Mouse (Mus musculus) heart, postnatal 14 days (tissue): Measurements from ENCODE around the gene A930018P22Rik. TPM values are rescaled to one million over a fixed set of nuclear protein-coding genes. Genes with fewer than 3 reads are reported as not detected.
"Not testable (repeated sequence)": the region's sequence is repeated elsewhere in the genome, so short reads cannot be mapped to it uniquely, and the experiment has no call there.

Experiments used
- DNase-seq, 2 experiments: peaks; one replicate each; pipeline ENCODE4 v3.0.0; 2021 to 2022
- intact Hi-C: fragments of 180-260 bp; cut with DNase I; formaldehyde crosslinking; loops from one replicate; pipeline ENCODE4 v1.15.1; 2025
- total RNA-seq, 2 experiments: library from RNA; stranded (reverse); gene quantifications; 2 replicates each; pipeline ENCODE4 v1.2.3; 2021

The A930018P22Rik gene
- total RNA-seq, 2 experiments from 2014 or later, result 0.48 to 0.63 TPM

DNA sequence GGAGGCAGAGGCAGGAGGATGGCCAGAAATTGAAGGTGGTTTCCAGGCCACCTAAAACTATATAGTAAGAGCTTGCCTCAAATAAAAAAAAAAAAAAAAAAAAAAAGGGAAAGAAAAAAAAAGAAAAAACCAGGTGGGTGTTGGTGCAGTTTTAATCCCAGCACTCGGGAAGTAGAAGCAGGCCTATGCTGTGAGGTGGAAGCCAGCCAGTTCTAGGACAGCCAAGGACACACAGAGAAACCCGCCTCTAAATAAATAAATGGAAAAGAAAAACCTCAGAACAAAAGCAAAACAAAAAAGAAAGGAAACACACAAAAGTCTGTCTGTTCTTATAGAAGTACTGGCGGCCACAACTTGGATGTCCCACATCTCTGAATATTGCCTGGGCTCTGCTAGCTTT, 7.7 kb upstream of the A930018P22Rik start:
- intact Hi-C loops, result no loop called here
- DNase-seq, result no peak

DNA sequence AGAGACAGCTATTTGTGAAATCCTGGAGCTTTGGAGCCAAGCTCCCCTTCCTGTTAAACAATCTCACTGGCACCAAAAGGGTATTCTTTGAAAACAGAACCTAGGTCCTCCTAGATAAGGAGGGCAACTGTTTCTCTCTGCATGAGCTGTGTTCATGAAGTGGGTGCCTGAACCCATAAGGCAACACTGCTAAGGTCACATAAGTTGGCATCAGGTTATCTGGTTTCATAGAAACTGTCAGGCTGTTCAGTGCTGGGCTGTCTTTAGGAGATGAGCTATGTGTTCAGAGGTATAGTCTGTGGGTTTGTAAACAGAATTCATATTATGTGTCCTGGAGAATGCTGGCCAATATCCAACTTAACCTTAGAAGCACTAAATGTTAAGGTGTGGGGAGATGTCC, 5.4 kb upstream of the A930018P22Rik start:
- intact Hi-C loops, result not testable (repeated sequence)

DNA sequence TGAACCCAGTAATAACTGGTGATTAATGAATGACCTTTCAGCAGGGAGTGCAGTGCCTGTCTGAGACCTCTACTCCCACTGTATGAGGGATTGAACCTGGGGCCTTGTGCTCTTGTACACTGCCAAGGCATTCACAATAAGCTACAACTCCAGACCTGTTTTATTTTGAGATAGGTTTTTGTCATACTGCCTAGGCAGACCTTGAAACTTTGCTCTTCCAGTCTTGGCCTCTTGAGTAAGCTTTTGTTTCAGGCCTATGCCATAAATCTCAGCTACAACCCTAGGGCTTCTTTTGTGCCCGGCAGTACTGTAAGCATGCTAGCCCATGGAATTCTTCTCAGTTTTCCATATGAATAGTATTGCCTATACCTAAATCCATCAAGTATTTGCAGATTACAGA, 3.5 kb upstream of the A930018P22Rik start:
- intact Hi-C loops, result no loop called here

More for the DNA sequence above, 5.4 kb upstream of the A930018P22Rik start:
- not testable (repeated sequence) for DNase-seq

DNA sequence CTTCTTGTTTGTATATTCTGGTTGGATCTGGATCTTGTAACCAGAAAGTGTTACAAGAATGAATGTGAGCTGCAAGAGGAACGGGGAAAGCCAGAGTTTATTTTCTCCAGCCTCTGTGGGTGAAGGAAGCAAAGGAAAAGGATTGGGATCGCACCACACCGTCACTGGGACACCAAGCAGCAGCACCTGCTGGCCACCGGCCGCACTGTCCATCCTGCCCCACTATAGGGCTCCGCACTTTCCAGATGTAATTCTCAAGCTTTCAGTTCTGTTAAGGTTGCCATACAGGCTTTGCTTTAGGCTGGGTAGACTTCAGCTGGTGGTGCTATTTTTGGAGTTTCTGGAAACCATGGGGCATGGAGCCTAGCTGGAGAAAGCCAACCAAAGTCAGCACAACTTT, 2.3 kb upstream of the A930018P22Rik start:
- peak in 1 of 2 experiments; percentile 14 for DNase-seq
- intact Hi-C loops, result no loop called here

More for the DNA sequence above, 3.5 kb upstream of the A930018P22Rik start:
- no peak for DNase-seq

DNA sequence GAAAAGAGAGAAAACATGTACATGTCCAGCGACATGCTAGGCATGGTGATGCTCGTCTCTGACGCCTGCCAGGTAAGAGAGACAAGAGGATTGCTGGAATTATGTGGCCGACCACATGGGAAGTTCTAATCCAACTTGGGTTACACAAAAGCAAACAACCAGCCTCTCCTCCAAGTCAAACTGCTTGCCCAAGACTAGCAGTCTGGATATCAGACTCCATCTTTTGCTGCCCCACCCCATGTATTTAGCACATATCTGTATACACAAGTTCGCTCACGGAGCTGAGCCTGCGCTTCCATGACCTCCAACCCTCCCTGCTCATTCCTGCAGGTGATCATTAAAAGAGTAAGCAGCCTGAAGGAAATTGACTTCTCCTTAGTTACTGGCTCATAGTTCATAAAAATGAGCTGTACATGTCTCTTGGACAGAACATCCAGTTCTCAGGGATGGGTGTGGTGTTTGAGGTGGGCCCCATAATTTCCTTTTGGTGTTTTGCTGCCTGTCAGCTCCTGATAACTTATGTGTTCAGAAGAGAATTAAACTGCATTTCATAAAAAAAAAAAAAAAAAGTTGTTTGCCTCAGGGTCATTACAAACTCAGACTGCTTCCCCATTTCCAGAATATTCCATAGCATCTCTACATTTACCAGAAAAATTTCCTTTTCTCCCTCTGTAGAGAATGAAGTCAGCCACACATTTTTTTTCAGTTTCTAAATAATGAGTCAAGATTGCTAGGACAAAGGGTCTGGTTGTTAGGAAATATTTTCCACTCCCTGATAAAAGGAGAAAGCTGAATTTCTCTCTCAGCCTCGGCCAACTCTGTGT, 676 bp upstream of the A930018P22Rik start:
- peak in 1 of 2 experiments; percentile 13 for DNase-seq
- intact Hi-C loops, result no loop called here

DNA sequence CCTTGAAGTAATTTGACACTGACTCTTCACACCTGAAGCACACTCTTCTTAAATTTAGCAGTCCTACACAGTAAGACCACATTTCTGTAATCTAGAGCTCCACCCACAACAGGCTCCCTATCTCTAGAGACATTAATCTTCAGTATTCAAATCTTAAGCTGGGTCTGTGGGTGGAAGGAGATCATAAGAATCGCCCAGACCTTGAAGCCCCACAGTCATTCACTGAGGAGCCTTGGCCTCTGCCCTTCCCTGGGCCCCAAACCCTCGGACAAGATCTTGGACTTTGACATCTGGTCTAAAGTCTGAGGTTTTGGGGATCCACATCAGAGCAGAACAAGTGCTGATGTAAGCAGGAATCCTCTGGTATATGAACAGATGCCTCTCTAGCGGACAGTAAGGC, 971 bp downstream of the A930018P22Rik start:
- no peak for DNase-seq
- intact Hi-C loops, result no loop called here

DNA sequence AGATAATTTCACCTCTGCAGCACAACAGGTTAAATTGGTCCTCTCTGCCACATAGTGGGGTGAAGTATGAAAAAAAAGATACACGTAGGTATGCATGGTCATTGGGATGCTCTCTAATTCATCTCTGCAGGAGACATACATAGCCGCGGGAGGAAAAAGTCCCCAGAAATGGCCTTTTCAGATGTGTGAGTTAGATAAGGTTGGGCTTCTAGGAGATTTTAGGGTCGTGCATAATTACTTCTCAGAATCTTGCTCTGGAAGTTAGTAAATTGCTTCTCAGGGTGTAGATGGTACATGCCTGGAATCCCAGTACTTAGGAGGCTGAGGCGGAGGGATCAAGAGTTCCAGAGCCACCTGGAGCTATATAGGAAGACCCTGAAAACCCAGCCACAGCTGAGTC, 1.5 kb downstream of the A930018P22Rik start:
- no peak for DNase-seq
- intact Hi-C loops, result loop anchor here (2.0 kb wide), 1 partner anchor 87 kb away; no protein-coding TSS in a partner anchor

DNA sequence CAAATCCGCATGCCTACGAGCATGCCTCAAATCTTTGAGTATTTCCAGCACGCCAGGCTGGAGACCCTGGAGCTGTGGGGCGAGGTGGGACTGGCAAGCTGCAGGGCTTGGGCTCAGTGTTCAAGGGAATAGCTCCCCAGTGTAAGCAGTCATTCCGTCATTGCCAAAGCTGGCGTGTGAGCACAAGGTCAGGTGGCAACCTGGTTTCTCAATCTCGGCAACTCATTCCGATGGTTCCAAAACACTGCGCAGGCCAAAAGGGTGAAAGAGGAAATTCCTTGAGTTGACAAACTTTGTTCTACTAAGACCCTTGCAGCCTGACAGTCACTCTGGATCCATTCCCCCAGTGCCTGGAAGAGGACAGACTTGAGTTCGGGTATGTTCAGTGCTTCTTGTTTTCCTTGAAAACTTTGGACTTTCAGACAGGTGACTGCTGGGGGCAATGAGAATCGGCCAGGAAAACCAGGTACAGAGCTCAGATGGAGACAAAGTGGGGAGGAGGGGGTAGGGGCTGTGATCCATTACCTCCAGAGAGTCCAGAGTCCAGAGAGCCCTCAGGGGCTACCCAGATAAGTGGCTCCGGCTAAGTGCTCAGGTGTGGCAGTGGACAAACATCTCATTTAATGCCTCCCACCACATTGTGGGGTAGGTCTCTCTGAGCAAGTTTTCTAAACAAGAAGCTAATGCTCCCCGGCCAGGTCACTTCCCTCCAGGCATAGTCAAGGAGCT, 6.4 kb downstream of the A930018P22Rik start:
- no peak for DNase-seq
- intact Hi-C loops, result no loop called here

DNA sequence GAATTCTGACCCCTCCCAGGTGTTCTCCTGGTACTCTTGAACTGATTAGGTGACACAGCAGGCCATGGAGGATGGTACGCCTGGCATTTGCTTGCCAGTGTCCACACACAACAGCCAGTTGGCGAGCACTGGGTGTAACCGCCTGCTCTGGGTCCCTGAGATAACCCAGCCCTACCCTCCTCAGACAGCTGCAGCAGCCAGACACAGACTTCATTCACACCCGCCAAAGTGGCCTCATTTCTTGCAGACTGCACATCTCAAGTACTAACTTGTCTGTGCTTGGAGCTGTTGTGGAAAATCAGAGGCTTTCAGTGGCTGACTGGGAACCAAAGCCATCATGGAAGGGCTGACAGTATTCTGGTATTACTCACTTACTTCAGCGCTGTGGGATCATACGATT, 7.6 kb downstream of the A930018P22Rik start:
- no peak for DNase-seq
- intact Hi-C loops, result loop anchor here (10.0 kb wide), 1 partner anchor 395 kb away; no protein-coding TSS in a partner anchor

DNA sequence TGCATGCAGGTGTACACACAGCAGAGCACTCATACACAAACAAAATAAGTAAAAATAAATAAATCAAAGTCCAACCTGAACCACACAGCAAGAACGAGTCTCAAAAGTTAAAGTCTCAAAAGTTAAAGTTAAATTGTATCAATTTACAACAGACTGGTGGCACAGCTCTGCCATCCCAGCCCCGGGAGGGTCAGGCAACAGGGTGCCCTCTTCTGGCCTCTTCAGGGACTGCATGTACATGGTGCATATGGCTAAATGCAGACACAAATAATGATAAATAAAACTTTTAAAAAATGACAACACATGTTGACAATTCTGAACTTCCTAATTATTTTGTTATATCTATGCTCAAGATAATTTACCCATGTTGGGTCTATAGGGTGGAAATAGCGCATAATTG, 8.4 kb downstream of the A930018P22Rik start:
- intact Hi-C loops, result loop anchor here (1.0 to 10.0 kb wide), 2 partner anchors 394 to 455 kb away; no protein-coding TSS in a partner anchor
- peak; percentile 30 to 66 for DNase-seq

DNA sequence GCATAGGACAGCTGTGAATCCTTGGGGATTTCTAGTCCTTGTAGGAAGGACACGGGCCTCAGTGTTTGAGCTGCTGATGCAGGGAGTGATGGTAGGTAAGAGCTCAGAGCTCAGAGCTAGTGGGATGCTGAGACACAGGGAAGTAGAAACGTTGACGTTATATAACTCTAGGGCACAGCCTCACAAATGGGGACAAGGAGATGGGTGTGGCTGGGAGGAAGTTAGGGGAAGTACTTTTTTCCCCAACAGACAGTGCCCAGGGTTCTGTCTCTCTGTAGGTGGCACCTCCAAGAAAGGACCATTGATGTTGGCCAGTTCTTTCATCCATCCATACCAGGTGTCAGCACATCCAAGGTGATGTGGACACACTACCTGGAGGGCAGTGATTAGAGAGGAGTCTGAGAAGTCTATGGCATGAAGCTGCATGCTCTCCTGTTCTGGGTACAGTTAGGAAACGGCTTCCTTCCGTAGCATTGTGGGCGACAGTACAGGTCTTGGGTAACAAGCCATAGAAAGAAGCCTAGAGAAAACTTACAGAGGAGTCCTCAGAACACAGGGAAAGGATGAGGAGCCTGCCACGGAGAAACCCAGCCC, 9.8 kb downstream of the A930018P22Rik start:
- intact Hi-C loops, result loop anchor here (10.0 kb wide), 1 partner anchor 392 kb away; no protein-coding TSS in a partner anchor
- no peak for DNase-seq

DNA sequence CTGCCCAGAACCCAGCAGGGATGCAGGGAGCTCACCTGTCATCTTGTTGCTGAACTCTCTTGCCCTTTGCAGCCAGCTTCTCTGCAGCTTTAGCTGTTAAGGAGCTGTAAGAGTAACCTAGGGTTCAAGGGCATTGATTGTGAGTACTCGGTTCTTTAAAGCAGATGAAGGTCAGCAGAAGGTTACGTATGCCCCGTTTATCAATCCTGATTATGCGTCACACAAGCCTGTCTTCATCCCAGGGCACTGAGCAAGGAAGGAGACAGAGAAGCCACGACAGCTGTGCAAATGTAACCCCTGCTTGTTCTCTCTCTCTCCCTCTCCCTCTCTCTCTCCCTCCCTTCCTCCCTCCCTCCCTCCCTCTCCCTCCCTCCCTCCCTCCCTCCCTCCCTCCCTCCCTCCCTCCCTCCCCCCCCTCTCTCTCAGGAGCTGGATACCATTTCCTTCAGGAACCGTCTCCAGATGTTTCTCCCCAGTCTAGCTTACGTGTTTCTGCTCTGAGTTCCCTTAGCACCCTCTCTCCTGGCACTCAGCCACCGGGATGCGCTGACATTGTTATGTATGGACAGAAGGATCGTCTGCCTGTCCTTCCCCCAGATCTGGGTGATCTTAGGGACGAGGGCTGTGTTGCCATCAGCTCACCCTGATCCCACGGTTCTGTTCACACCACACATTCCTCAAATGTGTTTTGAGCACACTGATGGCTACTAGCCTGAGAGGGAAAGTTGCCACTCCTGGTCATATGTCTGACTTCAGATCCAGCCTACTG, 10.7 kb downstream of the A930018P22Rik start:
- intact Hi-C loops, result loop anchor here (10.0 kb wide), 1 partner anchor 392 kb away; no protein-coding TSS in a partner anchor
- DNase-seq, result no peak

DNA sequence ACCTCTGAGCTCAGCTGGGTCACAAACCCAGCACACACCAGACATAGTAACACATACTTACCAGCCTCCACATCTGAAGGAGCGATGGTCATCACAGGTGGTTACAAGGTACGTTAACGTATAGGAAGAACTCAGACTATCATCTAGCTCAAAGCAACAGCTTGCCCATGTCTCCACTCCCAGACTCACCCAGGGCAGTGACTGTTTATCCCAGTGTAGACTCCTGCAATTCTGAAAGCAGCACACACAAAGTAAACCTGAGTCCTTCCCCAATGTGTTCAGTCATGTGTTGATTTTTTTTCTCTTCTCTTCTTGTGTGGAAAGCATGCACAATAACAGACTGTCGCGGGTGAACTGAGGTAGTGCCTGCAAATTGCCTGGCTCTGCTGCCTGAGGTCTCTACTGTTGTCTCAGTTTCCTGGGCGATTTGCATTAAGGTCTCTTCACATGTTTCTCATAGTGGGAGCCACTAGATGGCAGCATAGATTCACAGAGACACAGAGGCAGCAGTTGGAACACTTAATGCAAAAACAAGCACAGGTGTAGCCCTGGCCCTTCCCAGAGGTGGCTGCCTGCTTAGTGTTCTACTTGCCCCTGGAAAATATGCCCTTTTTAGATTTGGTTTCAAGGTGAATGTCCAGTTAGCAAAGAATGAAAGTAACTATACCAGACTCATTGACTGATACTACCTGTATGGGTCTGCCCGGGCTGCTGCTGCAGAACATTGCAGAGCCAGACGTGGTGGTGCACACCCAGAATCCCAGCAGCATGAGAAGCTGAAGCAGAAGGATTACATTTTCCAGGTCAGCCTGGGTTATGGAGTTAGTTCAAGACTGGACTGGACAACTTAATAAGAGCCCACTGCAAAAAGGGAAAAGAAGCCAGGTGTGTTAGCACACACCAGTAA, 11.8 kb downstream of the A930018P22Rik start:
- DNase-seq, result peak; percentile 55 to 74
- intact Hi-C loops, result loop anchor here (1.0 to 10.0 kb wide), 2 partner anchors 288 to 390 kb away; no protein-coding TSS in a partner anchor

DNA sequence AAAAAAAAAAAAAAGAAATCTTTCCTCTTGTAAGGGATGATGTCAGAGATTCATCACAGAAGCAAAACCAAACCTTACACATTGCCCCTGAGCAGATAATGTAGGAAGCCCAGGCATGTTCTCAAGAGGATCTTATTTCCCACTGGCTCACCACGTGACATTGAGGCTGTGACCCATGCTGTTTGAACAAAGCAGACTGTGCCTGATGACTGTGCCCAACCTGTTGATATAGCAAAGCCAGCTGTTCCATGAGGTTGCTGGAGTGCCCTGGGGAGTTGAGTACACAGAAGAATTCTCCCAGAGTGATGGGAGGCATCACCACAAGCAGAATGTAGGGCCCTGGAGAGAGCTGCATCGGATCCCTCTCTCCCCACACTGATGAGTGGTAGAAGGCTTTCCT, 13.4 kb downstream of the A930018P22Rik start:
- intact Hi-C loops, result loop anchor here (10.0 kb wide), 1 partner anchor 389 kb away; no protein-coding TSS in a partner anchor

DNA sequence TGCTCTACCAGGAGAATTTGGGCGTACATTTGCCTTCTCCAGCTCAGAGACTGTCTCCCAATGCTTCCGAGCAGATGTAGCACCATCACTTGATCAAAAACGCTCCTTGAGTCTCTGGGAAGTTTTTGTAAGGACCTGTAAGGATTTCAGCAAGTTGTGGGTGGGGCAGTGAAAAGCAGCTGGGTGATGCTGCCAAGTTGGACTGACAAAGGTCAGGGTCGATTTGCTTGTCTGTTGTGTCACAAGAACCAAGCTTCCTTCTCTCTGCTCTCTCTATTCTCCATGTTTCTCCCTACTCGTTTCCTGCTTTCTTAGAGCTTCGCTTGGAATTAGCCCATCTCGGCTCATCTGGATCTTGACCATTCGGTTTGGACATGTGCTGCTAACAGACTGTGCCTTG, 19.6 kb downstream of the A930018P22Rik start:
- DNase-seq, result no peak
- intact Hi-C loops, result no loop called here

More for the DNA sequence above, 13.4 kb downstream of the A930018P22Rik start:
- DNase-seq, result no peak

DNA sequence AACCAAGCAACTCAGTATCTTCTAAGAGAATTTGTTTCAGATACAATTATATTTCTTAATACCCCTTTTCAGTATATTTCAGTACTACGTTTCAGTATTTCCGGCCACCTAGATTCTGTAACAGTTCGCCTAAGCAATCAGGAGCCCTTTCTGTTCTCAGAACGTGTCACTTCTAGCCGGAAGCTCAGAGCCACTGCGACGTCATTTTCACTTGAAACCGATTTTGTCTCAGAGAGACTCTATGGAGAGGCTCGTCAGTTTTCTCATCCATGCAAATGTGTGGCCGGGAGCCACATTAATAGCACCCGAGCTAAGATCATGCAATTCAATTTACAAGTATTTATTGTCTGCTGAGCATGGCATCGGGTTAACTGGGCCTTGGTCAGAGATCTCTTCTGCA, 21.4 kb downstream of the A930018P22Rik start:
- intact Hi-C loops, result no loop called here
- DNase-seq, result no peak

DNA sequence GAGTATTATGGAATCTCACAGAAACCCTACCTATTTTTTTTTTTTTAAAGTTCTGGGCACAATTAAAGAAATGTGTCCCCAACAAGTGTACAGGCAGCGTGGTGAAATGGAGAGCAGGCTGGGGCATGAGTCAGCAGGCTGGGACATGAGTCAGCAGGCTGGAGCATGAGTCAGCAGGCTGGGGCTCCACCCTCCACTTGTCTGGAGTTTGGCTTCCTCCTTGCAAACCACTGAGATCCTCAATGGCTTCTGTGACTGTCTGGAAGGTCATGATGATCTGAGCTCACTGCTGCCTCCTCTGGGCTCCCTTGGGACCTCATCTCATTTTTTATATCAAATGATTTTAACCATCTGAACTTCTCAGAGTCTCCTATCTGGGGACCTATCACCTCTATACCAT, 23.4 kb downstream of the A930018P22Rik start:
- intact Hi-C loops, result no loop called here
- peak in 1 of 2 experiments; percentile 9 for DNase-seq

DNA sequence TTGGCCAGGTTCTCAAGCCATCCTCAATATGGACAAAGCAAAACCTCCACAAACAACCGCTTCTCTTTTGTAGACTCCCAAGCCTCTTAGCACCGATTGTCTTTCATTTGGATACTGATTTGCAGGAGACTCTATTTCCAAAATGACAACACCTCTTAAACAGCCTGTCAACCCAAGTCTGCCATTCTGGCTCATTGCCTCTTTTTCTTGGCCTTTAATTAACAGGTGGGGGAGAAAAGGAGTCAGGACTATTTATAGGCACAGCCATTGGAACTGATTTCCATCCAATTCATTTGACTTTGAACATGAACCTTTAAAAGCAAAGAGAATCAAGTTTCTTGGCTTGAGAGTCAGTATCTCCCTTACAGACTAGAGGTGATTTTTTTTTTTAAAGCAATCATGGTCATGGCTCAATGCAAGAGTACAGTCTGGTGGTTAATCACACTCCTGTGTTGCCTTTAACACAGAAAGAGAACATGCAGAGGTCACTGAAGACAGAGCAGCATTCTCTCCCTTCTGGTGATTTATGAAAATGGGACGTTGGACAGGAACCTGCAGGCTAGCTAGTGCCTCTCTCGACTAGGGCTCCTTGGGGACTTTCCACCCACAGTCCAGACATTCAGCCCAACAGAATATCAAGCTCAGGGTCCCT, 25.5 kb downstream of the A930018P22Rik start:
- intact Hi-C loops, result no loop called here

More for the DNA sequence above, 25.5 kb downstream of the A930018P22Rik start:
- DNase-seq, result no peak
